Comparison of ENCODE assay signal across 25 mouse cellular contexts in genomic region chr12:69181800-69182199, GRCm38 (mm10). TPM values are rescaled to one million over a fixed set of nuclear protein-coding genes. Genes with fewer than 3 reads are reported as not detected.
"Had no signal": no experiment of that assay in that cellular context is flagged by ENCODE, and none has a peak within 500 bp of the region (broad histone marks: within the 10 kb centered on the region; RNA-seq: fewer than 3 reads in every experiment).

No protein-coding gene starts in this region.

- H3K9me3 ChIP-seq: heart, embryonic 10.5 days; heart, embryonic 12.5 days; hindbrain, embryonic 13.5 days; hindbrain, embryonic 15.5 days; limb, embryonic 10.5 days; limb, embryonic 12.5 days had no signal

- H3K9ac ChIP-seq: heart, embryonic 12.5 days; hindbrain, embryonic 13.5 days; hindbrain, embryonic 15.5 days; limb, embryonic 12.5 days had no signal

- H3K4me3 ChIP-seq: heart, embryonic 10.5 days; heart, embryonic 12.5 days; hindbrain, embryonic 13.5 days; hindbrain, embryonic 15.5 days; layer of hippocampus, adult 2 months; left cerebral cortex, adult 2 months; limb, embryonic 10.5 days; limb, embryonic 12.5 days had no signal

- H3K27ac ChIP-seq: heart, embryonic 10.5 days; hindbrain, embryonic 13.5 days; hindbrain, embryonic 15.5 days; hindbrain, postnatal 0 days; layer of hippocampus, adult 2 months; left cerebral cortex, adult 2 months; limb, embryonic 10.5 days; limb, embryonic 12.5 days; liver, embryonic 13.5 days had no signal

- DNase-seq: gastrocnemius, postnatal 14 days; gastrocnemius, postnatal 36 days; heart, adult 18-20 months; heart, postnatal 10 days; kidney, adult 11 months; kidney, adult 8-10 months; kidney, postnatal 10 days; kidney, postnatal 25 days; kidney, postnatal 4 days; liver; liver, embryonic 13.5 days had no signal

- H3K4me2 ChIP-seq: heart, embryonic 12.5 days; hindbrain, embryonic 13.5 days; hindbrain, embryonic 15.5 days; limb, embryonic 12.5 days had no signal

- H3K27me3 ChIP-seq: heart, embryonic 12.5 days; hindbrain, embryonic 13.5 days; hindbrain, embryonic 15.5 days; limb, embryonic 12.5 days; liver, embryonic 13.5 days had no signal

- ATAC-seq: hindbrain, postnatal 0 days; intestine, embryonic 16.5 days had no signal

RNA-seq across cellular contexts. Expression of gene Lrr1, which starts 13.2 kb away (rescaled TPM):
- total RNA-seq: gastrocnemius, adult 8-10 months; gastrocnemius, postnatal 36 days; heart, adult 18-20 months; heart, adult 8-10 months; layer of hippocampus, adult 2 months; layer of hippocampus, postnatal 25 days; left cerebral cortex, adult 2 months; left cerebral cortex, postnatal 36 days had no signal
